Mouse (Mus musculus) forebrain, postnatal 0 days (tissue): ENCODE measurements around the gene Pafah1b2. TPM values are rescaled to one million over a fixed set of nuclear protein-coding genes. Genes with fewer than 3 reads are reported as not detected.

ENCODE experiments used
- ATAC-seq: fragments of 200-750 bp; cut with Nextera tagmentation; 2 replicates; pipeline ENCODE4 v1.8.0; 2017; ENCODE audit warnings: mild to moderate bottlenecking, moderate library complexity
- DNase-seq: peaks from one replicate; pipeline ENCODE4 v3.0.0-alpha.2; 2015
- H3K27ac ChIP-seq: fragments of 300-500 bp; sonication (generic); 2 replicates; pipeline ENCODE4 v1.5.1; 2014; ENCODE audit warnings: low read depth, mild to moderate bottlenecking, antibody characterized with exemption, low read length, moderate library complexity, mixed read lengths
- H3K27me3 ChIP-seq: fragments of 300-500 bp; sonication (generic); 2 replicates; pipeline ENCODE4 v1.6.1; 2014; ENCODE audit warnings: mild to moderate bottlenecking, low read length, mixed read lengths; ENCODE audit not compliant: insufficient read depth
- H3K36me3 ChIP-seq: fragments of 300-500 bp; sonication (generic); 2 replicates; pipeline ENCODE4 v1.6.1; 2014; ENCODE audit warnings: mild to moderate bottlenecking, moderate library complexity; ENCODE audit not compliant: insufficient read depth
- H3K4me1 ChIP-seq: fragments of 300-500 bp; sonication (generic); 2 replicates; pipeline ENCODE4 v1.6.1; 2014; ENCODE audit warnings: antibody characterized with exemption; ENCODE audit not compliant: insufficient read depth
- H3K4me2 ChIP-seq: fragments of 300-500 bp; sonication (generic); 2 replicates; pipeline ENCODE4 v1.6.1; 2014; ENCODE audit warnings: low read depth, mild to moderate bottlenecking, moderate library complexity
- H3K4me3 ChIP-seq: fragments of 300-500 bp; sonication (generic); 2 replicates; pipeline ENCODE4 v1.5.1; 2014; ENCODE audit warnings: low read depth, low read length, mixed read lengths
- H3K9ac ChIP-seq: fragments of 300-500 bp; sonication (generic); 2 replicates; pipeline ENCODE4 v1.6.1; 2014; ENCODE audit warnings: mild to moderate bottlenecking
- H3K9me3 ChIP-seq: fragments of 300-500 bp; sonication (generic); 2 replicates; pipeline ENCODE4 v1.6.1; 2016; ENCODE audit warnings: low read length
- CTCF ChIP-seq: sonication (generic); IDR thresholded peaks from 2 replicates; pipeline ENCODE4 v1.5.1; 2016; ENCODE audit warnings: antibody characterized with exemption, control low read depth, low read depth
- WGBS: fragments of 180-500 bp; shearing (Covaris S2); extraction: QIAGEN DNeasy Blood & Tissue Kit; methylation state at CpG from one replicate; pipeline ENCODE4 v1.1.7; 2014; 5-methylcytosine and 5-hydroxymethylcytosine counted together
- polyA plus RNA-seq: library from polyadenylated mRNA; unstranded; fragments of >200 nt; fragmentation: Nextera tagmentation; extraction: Ambion mirVana; gene quantifications from 2 replicates; pipeline ENCODE4 v1.2.1, GENCODE M21; 2015
- total RNA-seq: library from RNA; depleted of rRNA; stranded (reverse); fragments of >200 nt; gene quantifications from 2 replicates; pipeline ENCODE4 v1.2.3, GENCODE M21; 2014

The Pafah1b2 gene
- total and polyA plus RNA-seq, 2 experiments from 2014 or later = 258 to 354 TPM

DNA sequence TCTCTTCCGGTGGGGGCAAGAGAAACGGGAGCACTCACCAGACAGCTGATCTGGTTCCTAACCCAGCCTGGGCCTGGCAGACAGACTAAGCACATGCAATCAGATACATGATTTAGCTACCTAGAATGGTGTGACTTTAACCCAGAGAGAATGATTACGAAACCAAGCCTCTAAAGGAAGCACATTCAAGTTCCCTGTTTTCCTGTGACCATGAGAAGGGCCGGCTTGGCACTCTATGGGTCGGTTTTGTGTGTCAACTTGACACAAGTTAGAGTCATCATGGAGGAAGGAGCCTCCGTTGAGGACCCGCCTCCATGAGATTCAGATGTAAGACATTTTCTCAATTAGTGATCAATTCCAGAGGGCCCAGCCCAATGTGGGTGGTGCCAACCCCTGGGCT, 52.8 kb downstream of the Pafah1b2 start:
- Histone ChIP-seq H3K4me1 (peaks cover 4% of the 10 kb centered on the region; the same call in 1 of the 2 replicates), H3K4me2 (no peak overlapping the region), H3K9me3 (no peaks in the 10 kb centered on the region), H3K9ac (no peak overlapping the region), H3K27me3 (no peaks in the 10 kb centered on the region), H3K36me3 (peaks cover 31% of the 10 kb centered on the region), H3K27ac (no peak overlapping the region), H3K4me3 (no peak overlapping the region)
- DNase-seq = no peak
- no peak for ATAC-seq
- 81% methylated on average over 7 of the region's 7 CpGs for WGBS
- no peak for TF ChIP-seq CTCF

DNA sequence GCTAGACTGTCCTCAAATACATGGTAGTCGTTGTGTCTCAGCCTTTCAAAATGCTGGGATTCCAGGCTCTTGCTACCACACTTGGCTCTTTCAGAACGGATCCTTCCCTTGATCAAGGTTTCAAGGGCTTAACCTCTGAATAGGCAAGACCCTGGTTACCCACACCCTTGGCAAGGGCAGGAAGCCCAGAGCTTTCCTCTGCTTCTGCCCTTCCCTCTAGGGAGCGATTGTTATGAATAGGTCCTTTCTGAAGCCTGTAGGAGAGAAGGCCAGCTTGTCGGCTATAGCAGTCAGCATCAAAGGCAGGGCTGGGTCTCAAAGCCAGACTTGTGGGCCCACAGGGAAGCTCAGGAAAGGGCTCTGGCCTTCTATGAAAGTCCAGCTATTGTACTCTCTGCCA, 53.6 kb downstream of the Pafah1b2 start:
- peaks cover 23% of the 10 kb centered on the region for H3K36me3 ChIP-seq
- no peak overlapping the region for H3K4me2 ChIP-seq
- TF ChIP-seq CTCF = no peak
- no peaks in the 10 kb centered on the region for H3K9me3 ChIP-seq
- H3K9ac ChIP-seq = no peak overlapping the region
- peaks cover 9% of the 10 kb centered on the region for H3K4me1 ChIP-seq
- 23% methylated on average over 4 of the region's 4 CpGs for WGBS
- DNase-seq (no peak), ATAC-seq (no peak)
- no peaks in the 10 kb centered on the region for H3K27me3 ChIP-seq
- H3K4me3 ChIP-seq = no peak overlapping the region
- H3K27ac ChIP-seq = 0 out of 2 replicates have a peak overlapping the region, but pooled peaks have one; percentile 10

DNA sequence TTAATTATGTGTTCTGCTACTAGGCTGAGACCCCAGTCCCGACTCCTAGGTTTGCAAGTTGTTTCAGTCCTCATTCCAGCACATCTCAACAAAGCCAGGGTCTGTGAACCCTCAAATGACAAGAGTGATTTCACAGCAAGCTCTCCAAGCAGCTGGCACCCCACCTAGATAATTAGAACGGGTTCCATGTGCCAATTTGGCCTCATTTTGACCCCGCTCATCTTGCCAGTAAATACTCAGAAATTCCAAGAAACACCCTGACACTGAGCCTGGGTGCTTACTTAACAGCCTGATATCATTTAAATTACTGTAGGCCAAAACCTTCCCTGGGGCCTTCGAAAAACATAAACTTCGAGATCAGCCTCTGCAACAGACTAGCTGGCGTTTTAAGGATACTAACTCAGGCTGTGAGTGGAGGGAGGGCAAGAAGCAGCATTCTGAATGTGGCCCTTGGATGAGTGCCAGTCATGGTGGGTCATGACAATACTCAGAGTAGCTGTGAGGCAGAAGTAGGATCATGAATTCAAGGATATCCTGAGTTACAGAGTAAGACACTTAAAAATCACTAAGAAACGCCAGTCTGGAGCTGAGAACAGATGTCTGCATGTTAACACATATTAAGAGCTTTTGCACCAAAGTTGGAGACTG, 54.3 kb downstream of the Pafah1b2 start:
- Histone ChIP-seq H3K4me2 (no peak overlapping the region), H3K4me3 (no peak overlapping the region), H3K36me3 (peaks cover 16% of the 10 kb centered on the region; the same call in 1 of the 2 replicates), H3K27ac (0 out of 2 replicates have a peak overlapping the region, but pooled peaks have one; percentile 10), H3K27me3 (no peaks in the 10 kb centered on the region), H3K4me1 (peaks cover 16% of the 10 kb centered on the region), H3K9ac (no peak overlapping the region), H3K9me3 (no peaks in the 10 kb centered on the region)
- ATAC-seq (no peak), DNase-seq (peak; percentile 20)
- TF ChIP-seq CTCF = no peak
- 48% methylated on average over 7 of the region's 7 CpGs for WGBS

DNA sequence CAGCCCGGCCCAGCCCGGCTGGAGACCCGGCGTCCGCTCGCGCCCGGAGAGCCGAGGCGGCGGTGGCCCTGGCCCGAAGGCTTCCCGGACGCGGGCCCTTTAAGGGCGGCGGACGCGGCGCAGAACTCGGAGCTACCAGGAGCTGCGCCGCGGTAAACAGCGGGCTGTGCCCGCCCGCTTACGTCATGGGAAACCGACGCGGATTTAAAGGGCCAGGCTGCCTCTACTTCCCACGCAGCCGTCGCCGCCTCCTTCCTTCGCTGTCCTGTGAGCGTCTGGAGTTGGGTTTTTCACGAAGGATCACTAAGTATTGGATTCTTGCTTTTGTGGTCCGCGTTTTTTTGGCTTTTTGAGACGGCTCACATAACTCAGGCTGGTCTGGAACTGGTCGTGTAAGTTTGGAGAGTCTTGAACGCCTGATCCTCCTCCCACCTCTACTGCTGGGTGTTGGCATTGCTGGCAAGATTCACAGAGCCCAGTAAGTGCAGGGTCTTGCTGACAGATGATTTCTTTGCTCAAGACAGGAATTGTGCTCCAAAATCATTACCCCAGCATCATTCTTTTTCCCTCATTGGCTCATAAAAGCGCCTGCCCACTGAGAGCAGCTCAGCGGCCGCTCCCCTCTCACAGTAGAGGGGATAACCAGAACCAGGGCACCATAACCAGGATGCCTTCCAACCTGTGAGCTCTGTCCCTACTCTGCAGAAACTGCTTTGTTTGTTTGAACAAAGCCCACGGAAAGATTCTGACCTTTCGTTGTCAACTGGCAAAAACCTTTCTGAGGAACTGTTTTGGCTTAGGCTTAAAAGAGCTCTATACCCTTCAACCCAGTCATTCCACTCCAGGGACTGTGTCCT, 57.2 kb downstream of the Pafah1b2 start, which contains the start of gene Sidt2:
TSS of gene Sidt2 (minus strand) at position 152 of the 857 bp plus-strand sequence.
- peaks cover 15% of the 10 kb centered on the region for H3K36me3 ChIP-seq
- TF ChIP-seq CTCF = peak; percentile 23

DNA sequence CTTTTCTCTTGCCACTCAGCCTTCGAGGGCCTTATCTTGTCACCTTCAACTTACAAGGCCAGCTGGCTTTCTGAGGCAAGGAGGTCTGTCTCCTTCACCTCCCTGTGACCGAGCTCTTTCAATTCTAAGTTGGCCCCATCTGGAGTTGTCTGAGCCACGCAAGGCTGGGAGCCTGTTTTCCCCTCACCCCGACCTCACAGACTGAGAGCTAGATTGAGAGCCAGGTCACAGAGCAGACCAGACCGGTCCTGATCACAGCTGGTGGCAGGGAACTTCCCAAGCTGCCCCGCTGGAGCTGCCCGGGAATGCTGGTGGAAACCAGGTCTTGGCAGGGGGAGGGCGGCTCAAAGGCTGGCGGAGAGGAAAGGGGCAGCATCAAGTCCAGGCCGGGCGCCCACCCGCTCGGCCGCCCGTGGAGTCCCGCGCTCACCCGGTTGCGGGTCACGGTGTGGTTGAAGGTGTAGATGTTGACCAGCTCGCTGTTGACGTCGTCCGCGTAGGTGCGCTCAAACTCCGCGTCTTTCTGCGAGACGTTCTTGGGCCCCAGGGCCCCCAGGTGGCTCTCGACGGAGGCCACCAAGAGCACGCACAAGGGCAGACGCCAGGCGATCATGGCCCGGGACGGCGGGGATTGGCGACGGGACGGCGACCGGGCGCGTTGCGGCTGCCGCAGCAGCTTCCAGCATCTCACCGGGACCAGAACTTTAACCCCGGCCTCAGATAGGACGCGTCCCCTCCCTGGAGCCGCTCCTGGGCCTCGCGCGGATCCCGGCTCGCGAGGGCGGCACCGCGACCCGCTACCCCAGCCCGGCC, 58.0 kb downstream of the Pafah1b2 start:
- Histone ChIP-seq H3K4me2 (peak overlapping the region; percentile 95), H3K36me3 (peaks cover 24% of the 10 kb centered on the region), H3K9me3 (no peaks in the 10 kb centered on the region), H3K27me3 (no peaks in the 10 kb centered on the region), H3K4me1 (peaks cover 16% of the 10 kb centered on the region), H3K27ac (peak overlapping the region; percentile 85), H3K4me3 (peak overlapping the region; percentile 88), H3K9ac (peak overlapping the region; percentile 83)
- no peak for TF ChIP-seq CTCF
- peak; percentile 59 for ATAC-seq
- WGBS = 4% methylated on average over 56 of the region's 63 CpGs
- peak; percentile 49 for DNase-seq

More for the DNA sequence above, 57.2 kb downstream of the Pafah1b2 start, which contains the start of gene Sidt2:
- Histone ChIP-seq H3K4me2 (peak within 1 kb of the TSS; percentile 95), H3K27me3 (no peaks in the 10 kb centered on the region), H3K27ac (peak within 1 kb of the TSS; percentile 85), H3K4me1 (peaks cover 16% of the 10 kb centered on the region), H3K9ac (peak within 1 kb of the TSS; percentile 83), H3K9me3 (no peaks in the 10 kb centered on the region), H3K4me3 (peak within 1 kb of the TSS; percentile 88)
- WGBS = under 1% methylated on average over 47 of the region's 48 CpGs
- DNase-seq = peak; percentile 92
- ATAC-seq = peak; percentile 98

DNA sequence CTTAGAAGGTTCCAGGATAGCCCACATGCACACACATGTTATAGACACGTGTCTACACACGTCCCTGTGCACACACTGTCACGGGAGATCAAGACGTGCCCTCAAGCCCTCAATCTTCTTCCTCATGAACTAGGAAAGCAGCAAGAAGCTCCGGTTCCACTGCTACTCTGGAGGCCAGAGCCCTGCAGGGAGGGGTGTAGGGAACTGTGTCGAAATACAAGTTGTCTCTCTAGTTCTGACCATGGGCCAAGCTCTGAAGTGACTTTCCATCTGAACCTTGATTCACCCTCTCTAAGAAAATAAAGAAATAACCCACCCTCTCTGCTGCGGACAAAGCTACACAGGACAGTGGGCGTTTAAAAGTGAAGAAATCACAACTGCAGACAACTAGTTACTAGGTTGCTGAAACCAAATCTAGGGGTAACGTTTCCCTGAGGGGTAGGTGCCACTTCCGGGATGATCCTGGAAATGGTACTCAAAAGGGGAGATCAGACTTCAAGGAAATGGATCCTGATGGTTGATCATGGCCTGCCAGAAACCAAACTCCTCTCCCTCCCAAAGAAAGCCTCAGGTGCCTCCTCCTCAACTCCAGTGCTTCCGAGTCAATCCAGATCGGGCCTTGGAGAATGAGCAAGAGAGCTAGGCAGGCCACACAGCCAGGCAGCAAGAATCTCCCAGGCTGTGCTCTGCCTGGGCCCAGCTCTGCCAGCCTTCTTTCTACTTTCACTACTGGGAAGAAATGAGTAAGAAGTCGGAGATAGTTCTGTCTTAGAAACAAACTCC, 58.8 kb downstream of the Pafah1b2 start:
- Histone ChIP-seq H3K4me1 (peaks cover 16% of the 10 kb centered on the region), H3K9ac (peak overlapping the region; percentile 83), H3K4me3 (peak overlapping the region; percentile 88), H3K27ac (no peak overlapping the region), H3K36me3 (peaks cover 32% of the 10 kb centered on the region), H3K9me3 (no peaks in the 10 kb centered on the region), H3K27me3 (no peaks in the 10 kb centered on the region), H3K4me2 (peak overlapping the region; percentile 95)
- 65% methylated on average over 13 of the region's 13 CpGs for WGBS
- DNase-seq = no peak
- TF ChIP-seq CTCF = no peak
- ATAC-seq = no peak
